Mouse (Mus musculus) kidney, adult 2 months (tissue): ENCODE measurements at regions not wholly inside any gene's neighbourhood (a gene's known extent, or its start where the extent isn't known, plus 50 kb on each side); places are given as distances from the start of the nearest gene placed in this dataset.

Experiments used
- CTCF ChIP-seq: fragments of 200-500 bp; conservative IDR thresholded peaks from 2 replicates; pipeline ENCODE4 v1.5.1; 2011; ENCODE audit warnings: low read depth, mild to moderate bottlenecking, control low read depth, low read length, moderate library complexity, mixed read lengths; ENCODE audit not compliant: insufficient read depth, insufficient read length
- POLR2A ChIP-seq: fragments of 200-500 bp; IDR thresholded peaks from one replicate; pipeline ENCODE4 v1.6.1; 2011; ENCODE audit warnings: low read depth, low read length, control low read depth

GRCm38 (mm10) chr13:37705482-37705881, 72.7 kb upstream of the Rreb1 start:
- TF ChIP-seq CTCF (no peak), POLR2A (no peak)
